Mouse (Mus musculus): ENCODE data around the gene Gm28048. TPM values are rescaled to one million over a fixed set of nuclear protein-coding genes. Genes with fewer than 3 reads are reported as not detected.

Gene Gm28048
- total and polyA plus RNA-seq, 2 experiments from 2014 or later: 6.8 TPM; not detected in 1

- Histone ChIP-seq H3K4me2 (ENCODE audit: low read depth, low read length) (no peak overlapping the region), H3K4me1 (ENCODE audit: control insufficient read depth, insufficient read depth) (no peaks in the 10 kb centered on the region), H3K9ac (replicated peaks; ENCODE audit: low read depth, low read length) (no peak overlapping the region), H3K36me3 (replicated peaks; ENCODE audit: control insufficient read depth, insufficient read depth, low read length) (no peaks in the 10 kb centered on the region), H3K27ac (ENCODE audit: low read depth) (no peak overlapping the region), H3K9me3 (replicated peaks; ENCODE audit: control insufficient read depth, low read length) (no peaks in the 10 kb centered on the region), H3K27me3 (ENCODE audit: control insufficient read depth, insufficient read depth, low read length) (no peaks in the 10 kb centered on the region), H3K4me3 (ENCODE audit: low read depth, low read length) (no peak overlapping the region)
- TF ChIP-seq EP300 (IDR thresholded peaks at IDR 0.05; ENCODE audit: low read depth): no peak
- no peak for DNase-seq (ENCODE audit: low spot score)
- 91% methylated on average over 1 of the region's 1 CpGs for WGBS
- ATAC-seq (ENCODE audit: insufficient read depth, low read depth): no peak
Observed at GRCm38 (mm10) chr11:22792149-22792548, 189.7 kb downstream of the Gm28048 start.

GRCm38 (mm10) chr11:22791726-22792125 is 190.2 kb downstream of the Gm28048 start:
- Histone ChIP-seq H3K9ac (replicated peaks; ENCODE audit: low read depth, low read length) (no peak overlapping the region), H3K9me3 (replicated peaks; ENCODE audit: control insufficient read depth, low read length) (no peaks in the 10 kb centered on the region), H3K27me3 (ENCODE audit: control insufficient read depth, insufficient read depth, low read length) (no peaks in the 10 kb centered on the region), H3K36me3 (replicated peaks; ENCODE audit: control insufficient read depth, insufficient read depth, low read length) (no peaks in the 10 kb centered on the region), H3K27ac (ENCODE audit: low read depth) (no peak overlapping the region), H3K4me2 (ENCODE audit: low read depth, low read length) (no peak overlapping the region), H3K4me1 (ENCODE audit: control insufficient read depth, insufficient read depth) (no peaks in the 10 kb centered on the region), H3K4me3 (ENCODE audit: low read depth, low read length) (no peak overlapping the region)
- no peak for ATAC-seq (ENCODE audit: insufficient read depth, low read depth)
- no peak for DNase-seq (ENCODE audit: low spot score)
- TF ChIP-seq EP300 (IDR thresholded peaks at IDR 0.05; ENCODE audit: low read depth) (no peak), CTCF (IDR thresholded peaks at IDR 0.05; ENCODE audit: low read depth) (no peak)
- 85% methylated on average over 5 of the region's 5 CpGs for WGBS

GRCm38 (mm10) chr11:22787833-22788232 is 194.1 kb downstream of the Gm28048 start:
- H3K4me2 ChIP-seq (ENCODE audit: low read depth, low read length): no peak overlapping the region
- H3K9ac ChIP-seq (replicated peaks; ENCODE audit: low read depth, low read length): no peak overlapping the region
- no peak overlapping the region for H3K27ac ChIP-seq (ENCODE audit: low read depth)
- H3K27me3 ChIP-seq (ENCODE audit: control insufficient read depth, insufficient read depth, low read length): no peaks in the 10 kb centered on the region
- no peaks in the 10 kb centered on the region for H3K9me3 ChIP-seq (replicated peaks; ENCODE audit: control insufficient read depth, low read length)
- no peak for TF ChIP-seq EP300 (IDR thresholded peaks at IDR 0.05; ENCODE audit: low read depth)
- TF ChIP-seq CTCF (IDR thresholded peaks at IDR 0.05; ENCODE audit: low read depth): no peak
- DNase-seq (ENCODE audit: low spot score): no peak
- no peak overlapping the region for H3K4me3 ChIP-seq (ENCODE audit: low read depth, low read length)
- H3K36me3 ChIP-seq (replicated peaks; ENCODE audit: control insufficient read depth, insufficient read depth, low read length): no peaks in the 10 kb centered on the region
- no peak for ATAC-seq (ENCODE audit: insufficient read depth, low read depth)
- 80% methylated on average over 2 of the region's 2 CpGs for WGBS
- H3K4me1 ChIP-seq (ENCODE audit: control insufficient read depth, insufficient read depth): no peaks in the 10 kb centered on the region

Other genes starting within 250 kb of the Gm28048 start
- 14.3 and 22.6 TPM in 2 replicates for gene B3gnt2, start 121.1 kb downstream of the Gm28048 start, total RNA-seq (2014; rRNA removed; ENCODE audit: low replicate concordance)
- 5.1 and 5.9 TPM in 2 replicates for gene B3gnt2, start 121.1 kb downstream of the Gm28048 start, polyA plus RNA-seq (2015; fragmentation: Nextera tagmentation; extraction: Ambion mirVana)
- gene Zrsr1, start 10.1 kb downstream of the Gm28048 start, total RNA-seq (2014; rRNA removed; ENCODE audit: low replicate concordance): 1.4 and 2.0 TPM in 2 replicates
- gene Zrsr1, start 10.1 kb downstream of the Gm28048 start, polyA plus RNA-seq (2015; fragmentation: Nextera tagmentation; extraction: Ambion mirVana): 2.0 and 2.2 TPM in 2 replicates
- 28.8 and 43.5 TPM in 2 replicates for gene Commd1, start 292 bp upstream of the Gm28048 start, total RNA-seq (2014; rRNA removed; ENCODE audit: low replicate concordance)
- 376 TPM in 2 replicates for gene Commd1, start 292 bp upstream of the Gm28048 start, polyA plus RNA-seq (2015; fragmentation: Nextera tagmentation; extraction: Ambion mirVana)
- gene Cct4, start 8.4 kb upstream of the Gm28048 start, total RNA-seq (2014; rRNA removed; ENCODE audit: low replicate concordance): 135 and 153 TPM in 2 replicates
- 154 and 160 TPM in 2 replicates for gene Cct4, start 8.4 kb upstream of the Gm28048 start, polyA plus RNA-seq (2015; fragmentation: Nextera tagmentation; extraction: Ambion mirVana)
- 0.34 and 11.4 TPM in 2 replicates for gene Fam161a, start 25.4 kb upstream of the Gm28048 start, total RNA-seq (2014; rRNA removed; ENCODE audit: low replicate concordance)
- gene Fam161a, start 25.4 kb upstream of the Gm28048 start, polyA plus RNA-seq (2015; fragmentation: Nextera tagmentation; extraction: Ambion mirVana): 1.3 and 1.9 TPM in 2 replicates